Mouse (Mus musculus) adrenal gland, adult (tissue): ENCODE results near the gene 4930455H04Rik.

Source experiments
- DNase-seq, 2 experiments: peaks; one replicate each; pipeline ENCODE4 v3.0.0; 2022 to 2023; ENCODE audit warnings: low spot score in 1 of 2; ENCODE audit not compliant: inconsistent age in 2 of 2

The 4930455H04Rik gene

DNA sequence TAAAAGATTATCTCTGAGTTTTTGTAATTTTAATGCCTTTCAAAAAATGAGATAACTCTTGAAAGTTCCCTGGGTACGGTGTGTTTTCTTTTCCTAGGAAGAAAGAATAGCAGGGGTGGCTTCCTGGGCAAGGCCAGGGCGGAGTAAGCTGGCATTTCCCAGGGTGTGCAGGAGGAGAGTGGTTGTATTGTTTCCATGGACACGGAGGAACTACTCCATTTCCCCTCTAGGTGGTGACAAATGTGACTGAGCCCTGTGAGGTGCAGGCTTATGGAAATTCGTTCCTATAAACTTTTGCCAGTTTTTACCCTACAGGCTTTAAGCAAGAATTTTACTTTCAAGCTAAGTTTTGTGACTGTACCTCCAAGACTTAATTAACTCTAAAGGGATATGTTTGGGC lies 1.8 kb upstream of the 4930455H04Rik start:
- DNase-seq = peak; percentile 84 to 93

DNA sequence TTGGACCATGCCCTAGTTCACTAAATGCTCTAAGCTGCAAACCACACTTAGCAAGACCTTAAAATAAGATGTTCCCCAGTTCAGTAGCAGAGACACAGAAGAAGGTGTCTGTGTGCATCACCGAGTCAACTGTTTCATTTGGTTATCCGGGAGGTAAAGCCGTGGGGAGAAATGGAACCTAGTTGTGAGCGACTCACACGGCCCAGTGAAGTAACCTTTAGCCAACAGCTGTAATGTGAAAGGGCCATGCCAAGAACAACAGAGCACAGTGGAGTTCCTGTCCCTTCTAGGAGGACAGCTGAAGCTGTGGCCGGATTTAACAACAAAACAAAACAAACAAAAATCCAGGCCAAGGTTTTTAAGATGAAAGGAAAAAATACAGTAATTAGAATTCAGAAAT lies 1.3 kb upstream of the 4930455H04Rik start:
- peak; percentile 65 to 89 for DNase-seq

DNA sequence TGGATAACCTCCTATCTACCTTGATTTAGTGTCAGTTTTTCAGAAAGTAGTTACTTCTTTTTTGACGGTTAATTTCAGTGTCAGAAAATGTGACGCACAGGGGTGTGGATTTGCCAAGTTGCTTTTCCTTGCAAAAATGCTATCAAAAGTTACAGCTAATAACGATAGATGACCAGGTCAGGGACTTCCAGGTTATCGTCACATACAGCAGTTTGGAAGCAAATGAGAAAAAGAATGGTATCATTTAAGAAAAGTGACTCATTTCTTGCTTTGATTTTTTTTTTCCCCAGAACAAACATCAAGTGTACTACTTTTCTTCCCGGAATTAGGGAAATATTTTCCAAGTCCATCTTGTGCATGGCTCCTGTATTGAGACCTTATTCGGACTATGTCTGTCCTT lies 631 bp upstream of the 4930455H04Rik start:
- peak in 1 of 2 experiments; percentile 74 for DNase-seq

DNA sequence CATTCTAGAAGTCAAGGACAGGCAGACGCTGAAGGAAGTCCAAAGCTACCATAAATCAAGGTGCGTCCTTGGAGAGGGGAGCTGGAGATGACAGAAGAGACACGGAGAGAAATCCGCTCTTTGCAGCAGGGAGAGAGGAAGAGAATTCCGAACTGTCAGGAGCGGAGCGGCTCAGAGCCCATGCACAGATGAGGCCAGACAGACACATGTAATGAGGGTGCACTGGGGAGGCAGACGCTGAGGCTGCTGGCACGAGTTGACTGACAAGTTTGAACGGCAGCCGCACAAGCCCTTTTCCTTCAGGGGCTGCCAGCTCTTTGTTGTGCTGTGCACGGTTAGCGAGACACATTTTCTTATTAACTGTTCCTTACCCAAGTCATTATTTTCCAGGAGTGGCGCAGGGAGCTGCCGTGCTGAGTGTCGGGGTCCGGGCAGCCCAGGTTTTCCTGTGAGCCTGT lies 502 bp downstream of the 4930455H04Rik start, which contains the start of gene Palmd:
TSS of gene Palmd (minus strand) at position 448 of the 458 bp plus-strand sequence.
- peak; percentile 87 to 95 for DNase-seq

DNA sequence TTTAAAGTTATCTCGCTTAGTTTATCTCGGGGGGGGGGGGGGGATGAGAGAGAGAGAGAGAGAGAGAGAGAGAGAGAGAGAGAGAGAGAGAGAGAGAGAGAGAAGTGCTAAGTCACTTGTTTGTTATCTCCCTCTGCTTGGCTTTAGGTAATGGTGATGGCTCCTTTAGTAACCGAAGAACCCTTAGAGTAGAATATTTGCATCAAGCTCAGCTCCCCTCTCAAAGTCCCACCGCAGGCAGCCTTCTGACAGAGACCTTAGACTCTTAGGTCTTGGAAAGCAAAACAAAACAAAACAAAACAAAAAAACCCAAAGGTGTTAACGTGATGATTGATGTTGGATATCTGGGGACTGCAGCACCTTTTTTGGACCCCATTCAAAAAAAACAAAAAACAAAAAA lies 936 bp downstream of the 4930455H04Rik start:
- peak in 1 of 2 experiments; percentile 59 for DNase-seq

DNA sequence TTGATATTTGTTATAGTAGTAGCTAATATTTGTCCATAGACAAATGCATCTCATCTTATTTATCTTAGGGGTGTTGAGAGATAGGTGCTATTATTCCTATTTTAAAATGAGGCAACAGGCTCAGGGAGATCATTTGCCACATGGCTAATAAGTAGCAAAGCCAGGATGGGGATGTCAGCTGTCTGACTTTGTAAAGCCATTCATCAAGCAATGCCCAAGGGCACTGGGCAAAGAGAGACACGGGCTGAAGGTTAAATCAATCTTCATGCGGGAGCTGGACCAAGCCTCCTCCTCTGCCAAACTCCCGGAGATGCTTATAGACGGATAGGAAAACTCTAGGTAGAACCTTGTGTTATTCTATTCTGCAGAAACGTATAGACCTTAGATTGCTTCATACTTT lies 1.7 kb downstream of the 4930455H04Rik start:
- peak in 1 of 2 experiments; percentile 81 for DNase-seq

DNA sequence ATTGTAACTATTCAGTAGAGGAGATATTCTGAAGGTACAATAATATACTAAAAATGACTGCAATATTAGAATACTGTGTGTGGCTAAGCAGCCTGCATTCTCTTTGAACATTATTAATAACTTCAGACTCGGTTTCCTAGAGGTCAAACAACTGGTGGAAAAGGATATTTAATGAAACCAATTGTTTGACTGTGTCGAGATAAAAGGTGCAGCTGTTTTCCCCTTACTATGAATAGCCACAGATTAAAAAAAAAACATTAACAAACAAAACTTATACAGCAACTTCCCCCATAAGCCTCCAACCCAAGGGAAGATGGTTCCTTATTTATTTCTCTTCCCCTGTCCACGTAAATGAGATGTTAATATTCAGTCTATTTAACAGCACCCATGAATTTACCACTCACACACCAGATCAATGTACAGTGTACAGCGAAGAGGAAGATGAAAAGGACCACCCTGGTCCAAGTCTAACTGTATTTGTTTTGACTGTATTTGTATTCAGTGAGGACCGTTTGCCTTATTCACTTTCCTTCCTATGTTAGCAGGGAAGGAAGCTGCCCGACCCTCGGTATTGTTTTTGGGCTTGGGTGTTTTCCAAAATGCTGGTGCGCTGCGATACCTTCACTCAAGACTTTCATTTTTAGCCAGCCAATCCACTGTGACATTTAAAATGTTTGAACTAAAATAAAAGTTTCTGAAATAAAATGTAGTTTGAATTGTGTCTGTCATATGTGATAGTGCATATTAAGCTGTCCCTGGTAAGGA lies 13.9 kb downstream of the 4930455H04Rik start:
- no peak for DNase-seq

DNA sequence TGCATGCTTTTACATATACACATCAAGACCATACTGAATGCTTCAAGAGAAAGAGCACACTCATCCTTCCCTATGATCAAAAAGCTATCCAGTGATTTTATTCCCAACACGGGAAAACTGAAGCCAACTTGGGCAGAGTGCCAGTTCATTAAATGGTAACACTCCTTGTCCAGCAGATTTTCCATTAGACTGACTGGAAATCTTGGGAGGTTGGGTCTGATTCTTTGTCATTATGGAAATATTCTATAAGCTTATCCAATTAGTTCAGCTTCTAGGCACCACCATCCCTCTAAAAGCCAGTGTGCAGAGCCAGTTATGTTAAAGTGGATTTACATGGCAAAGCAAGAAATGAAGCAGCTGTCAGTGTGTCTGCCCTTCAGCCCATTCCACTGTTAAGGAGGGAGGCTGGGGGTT lies 17.0 kb downstream of the 4930455H04Rik start:
- DNase-seq = no peak

DNA sequence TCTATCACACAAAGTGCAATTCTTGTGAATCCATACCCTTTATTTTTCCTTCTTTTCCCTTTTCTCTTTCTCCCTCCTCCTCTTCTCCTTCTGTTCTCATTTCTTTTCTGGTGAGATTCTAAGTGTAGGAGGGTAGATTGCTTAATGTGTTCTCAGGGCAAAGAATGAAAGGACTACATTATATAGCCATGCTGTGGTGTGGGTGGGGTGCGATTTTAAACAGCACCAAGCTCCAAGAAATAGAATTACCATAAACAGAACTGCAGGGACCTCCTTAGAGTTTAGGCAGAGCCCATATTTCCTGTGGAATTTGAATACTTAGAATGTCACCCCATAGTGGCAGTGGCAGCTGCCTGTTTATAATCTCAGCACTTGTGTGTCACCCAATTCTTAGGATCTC lies 17.7 kb downstream of the 4930455H04Rik start:
- no peak for DNase-seq

DNA sequence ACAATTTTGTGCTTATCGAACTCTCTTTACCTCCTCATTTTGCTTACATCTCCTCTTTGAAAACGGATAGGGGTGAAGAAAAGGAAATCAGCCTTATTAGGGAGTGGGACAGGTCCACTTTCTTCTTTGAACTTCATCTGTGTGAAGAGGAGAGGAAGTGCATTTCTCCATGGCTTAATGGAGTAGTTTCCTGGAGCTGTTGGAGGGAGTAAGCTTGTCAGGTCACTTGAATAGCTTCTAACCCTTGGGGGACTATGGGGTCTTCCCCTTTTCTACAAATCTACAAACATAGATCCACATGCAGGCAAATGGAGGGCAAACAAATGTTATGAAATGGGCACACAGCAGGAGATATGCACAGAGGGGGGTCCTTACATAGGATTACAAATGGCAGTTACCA lies 18.4 kb downstream of the 4930455H04Rik start:
- DNase-seq = no peak

DNA sequence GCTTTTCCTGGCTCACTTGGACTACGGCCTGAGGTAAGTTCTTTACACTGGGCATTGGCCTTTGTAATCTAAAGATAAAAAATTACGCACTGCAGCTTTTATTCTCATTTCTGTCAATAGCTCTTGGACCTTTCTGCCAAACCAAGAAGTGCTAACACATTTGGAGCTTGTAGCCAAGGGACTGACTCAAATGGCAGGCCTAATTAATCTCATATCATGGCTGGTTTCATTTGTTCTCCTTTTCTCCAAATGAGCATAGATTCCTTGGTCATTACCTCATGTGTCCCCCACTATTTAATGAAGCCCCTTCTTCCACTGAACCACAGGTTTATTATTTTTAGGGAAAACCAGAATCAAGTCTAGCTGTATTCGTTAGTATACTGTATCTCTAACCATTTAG lies 20.2 kb downstream of the 4930455H04Rik start:
- no peak for DNase-seq

DNA sequence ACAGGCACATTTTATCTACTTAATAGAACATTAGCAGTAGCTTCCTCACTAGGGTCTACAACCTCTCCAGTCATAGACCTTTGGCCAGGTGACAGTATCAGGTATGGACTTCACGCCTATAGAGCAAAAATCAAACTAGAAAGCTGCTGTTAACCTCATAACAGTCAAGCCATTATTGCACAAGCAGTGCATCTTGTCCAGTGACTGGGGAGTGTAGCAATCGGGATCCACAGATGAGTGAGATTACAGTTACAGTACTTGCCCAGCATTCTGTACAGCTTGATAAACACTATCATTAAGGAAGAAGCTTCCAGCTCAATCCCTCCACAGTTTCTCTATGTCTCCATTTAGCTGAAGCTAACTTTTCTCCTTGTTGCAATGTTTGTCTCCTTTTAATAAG lies 23.1 kb downstream of the 4930455H04Rik start:
- DNase-seq = no peak

DNA sequence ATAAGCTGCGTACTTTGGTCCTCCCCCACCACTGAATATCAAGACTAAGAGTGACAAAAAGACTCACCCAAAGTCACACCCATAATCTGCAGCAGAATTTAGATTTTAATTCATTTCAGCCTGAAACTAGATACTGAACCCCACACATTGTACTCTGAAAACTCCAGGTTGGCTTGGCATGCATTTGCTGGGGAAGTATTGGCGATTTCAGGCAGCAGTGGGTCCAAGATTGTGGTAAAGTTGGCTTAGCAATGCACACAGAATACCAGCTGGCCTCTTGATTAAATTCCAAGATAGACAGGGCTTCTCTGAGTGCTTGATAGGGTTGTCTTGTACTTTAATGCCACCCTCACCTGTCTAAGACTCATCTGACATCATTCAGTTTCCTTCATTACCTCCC lies 24.9 kb downstream of the 4930455H04Rik start:
- no peak for DNase-seq

DNA sequence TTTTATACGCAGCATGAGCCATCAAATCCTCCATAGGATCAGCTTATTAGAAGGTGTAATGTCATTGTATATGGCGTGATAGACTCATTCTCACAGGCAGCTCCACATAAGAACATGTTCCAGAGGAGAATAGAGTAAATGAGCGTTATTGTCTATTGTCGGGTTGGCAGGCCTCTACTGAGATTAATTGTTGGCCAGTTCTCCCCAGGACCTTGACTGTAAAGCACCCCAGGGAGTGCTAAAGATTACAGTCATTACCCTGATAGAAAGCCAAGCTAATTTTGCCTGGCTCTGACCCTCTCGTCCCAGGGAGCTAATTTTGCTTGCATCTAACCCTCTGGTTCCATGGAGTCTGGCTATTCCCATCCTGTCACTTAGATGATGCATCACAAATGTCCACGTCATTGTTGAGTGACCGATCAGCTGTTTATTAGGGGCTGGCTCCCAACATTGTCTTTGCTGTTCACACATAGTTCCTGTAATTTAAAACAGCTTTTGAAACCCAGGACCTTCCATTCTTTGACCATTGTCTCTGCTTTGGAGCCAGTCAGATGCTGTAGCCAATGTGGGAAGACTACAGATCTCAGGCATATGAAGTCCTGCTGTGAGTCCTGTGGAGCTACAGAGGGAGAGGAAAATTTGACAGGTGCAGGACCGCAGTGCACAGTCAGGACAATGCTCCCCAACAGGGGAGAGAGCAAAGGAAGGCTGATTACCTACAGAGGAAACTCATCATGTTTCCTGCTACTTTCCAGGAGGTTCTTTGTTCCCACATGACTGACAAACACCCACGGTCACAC lies 33.8 kb downstream of the 4930455H04Rik start:
- peak in 1 of 2 experiments; percentile 26 for DNase-seq

DNA sequence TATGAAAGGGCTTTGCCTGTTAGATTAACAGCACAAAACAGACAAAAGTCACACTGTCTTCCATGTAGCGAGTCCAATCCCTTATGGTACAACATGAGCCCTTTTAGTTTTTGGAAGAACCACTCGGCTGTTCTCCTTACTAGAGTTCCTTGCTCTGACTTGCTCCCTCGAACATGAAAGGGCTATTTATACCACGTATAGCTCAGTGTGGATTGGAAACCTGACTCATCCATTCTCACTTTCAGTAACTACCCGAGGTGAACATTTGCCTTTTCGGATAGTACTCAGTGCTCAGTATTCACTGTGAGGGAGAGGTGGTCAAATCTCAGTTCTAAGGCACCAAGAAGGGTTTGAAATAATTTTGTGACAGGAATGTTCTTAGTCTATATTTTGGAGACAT lies 35.3 kb downstream of the 4930455H04Rik start:
- no peak for DNase-seq

DNA sequence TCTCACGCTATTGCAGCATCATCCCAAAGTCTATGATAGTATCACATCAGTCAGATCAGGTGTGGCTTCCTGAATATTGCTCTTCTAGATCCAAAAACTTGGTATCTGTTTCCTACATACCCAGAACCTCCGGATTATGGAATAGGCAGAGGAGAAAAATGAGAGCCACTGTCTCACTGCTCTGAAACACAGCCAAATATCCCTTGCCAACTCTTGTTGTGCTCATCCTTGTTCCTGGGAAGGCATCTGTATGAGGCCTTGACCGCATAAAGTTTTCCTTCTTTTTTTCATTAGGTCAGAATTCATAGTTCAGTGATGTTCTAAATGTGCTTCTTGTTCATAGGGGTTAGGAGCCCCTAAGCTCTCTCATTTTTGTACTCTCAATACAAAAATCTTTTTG lies 38.6 kb downstream of the 4930455H04Rik start:
- DNase-seq = peak; percentile 36 to 70

DNA sequence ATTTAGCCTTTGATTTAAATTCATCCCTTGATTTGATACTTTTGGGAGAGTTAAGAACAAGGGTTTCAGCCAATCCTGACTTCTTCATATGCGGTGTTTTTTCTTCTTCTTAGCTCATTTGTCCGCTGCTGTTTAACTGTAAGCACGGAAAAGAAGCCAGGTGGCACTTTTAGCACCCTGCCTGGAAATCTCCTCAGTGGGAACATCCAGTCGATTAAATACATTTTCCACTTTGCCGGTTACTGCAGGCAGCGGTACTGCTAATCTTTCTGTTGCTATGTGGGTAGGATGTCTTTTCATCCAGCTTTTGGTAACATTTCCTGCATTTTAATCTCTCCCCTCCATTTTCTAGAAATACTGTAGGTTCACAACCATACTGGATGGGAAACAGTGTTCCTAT lies 39.3 kb downstream of the 4930455H04Rik start:
- DNase-seq = no peak

DNA sequence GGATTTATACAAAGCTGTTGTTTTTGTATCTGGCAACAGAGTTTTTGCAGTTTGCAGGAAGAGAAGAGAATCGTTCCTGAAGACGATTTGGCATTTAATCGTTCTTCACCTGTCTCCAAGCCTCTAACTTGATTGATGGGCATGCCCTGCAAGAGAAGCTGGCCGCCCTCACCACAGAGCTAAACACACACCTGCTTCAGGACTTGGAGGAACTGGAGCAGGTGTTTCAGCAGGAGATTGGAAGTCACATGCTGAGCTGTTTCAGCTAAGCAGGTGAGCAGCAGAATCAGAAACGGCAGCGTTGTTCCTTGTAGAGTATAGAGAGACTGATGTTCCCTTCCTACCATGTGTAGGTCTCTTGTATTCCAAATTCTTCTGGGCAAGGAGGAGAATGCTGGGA lies 42.1 kb downstream of the 4930455H04Rik start:
- DNase-seq = no peak

DNA sequence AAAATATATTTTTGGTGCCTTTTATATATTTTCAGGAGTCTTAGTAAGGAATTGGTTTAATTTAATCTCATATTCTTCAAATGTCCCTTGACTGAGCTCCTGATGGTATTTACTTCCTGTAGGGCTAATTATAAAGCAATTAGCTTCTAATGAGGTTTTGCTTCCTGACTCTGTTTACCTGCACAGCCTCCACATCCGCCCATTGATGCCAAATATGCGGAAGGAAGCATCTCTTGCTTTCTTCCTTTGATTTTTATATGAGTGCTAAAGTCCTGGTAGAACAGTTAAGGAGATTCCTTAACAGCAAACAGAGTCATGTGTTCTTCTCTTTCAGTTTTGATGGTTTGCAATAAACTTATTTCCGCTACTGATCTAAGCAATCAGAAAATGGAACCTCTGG lies 52.3 kb downstream of the 4930455H04Rik start:
- DNase-seq = no peak

DNA sequence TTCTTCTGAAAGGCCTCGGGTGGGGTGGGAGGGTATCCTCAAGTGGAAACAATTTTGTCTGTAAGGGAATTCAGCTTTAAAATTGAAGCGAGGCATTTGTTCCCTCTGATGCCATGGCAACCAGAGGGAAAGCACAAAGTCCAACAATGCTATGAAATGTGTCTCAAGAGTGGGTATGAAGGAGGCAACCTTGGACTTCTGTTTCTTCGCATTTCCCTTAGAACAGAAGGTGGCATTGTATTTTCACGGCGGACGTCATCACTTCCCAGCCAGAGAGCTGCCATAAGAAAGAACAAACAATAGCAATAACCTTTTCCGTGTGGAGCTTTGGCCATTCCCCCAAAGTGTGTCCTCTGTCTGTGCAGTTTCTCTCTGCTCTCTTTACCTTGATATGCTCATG lies 53.8 kb downstream of the 4930455H04Rik start:
- DNase-seq = no peak

DNA sequence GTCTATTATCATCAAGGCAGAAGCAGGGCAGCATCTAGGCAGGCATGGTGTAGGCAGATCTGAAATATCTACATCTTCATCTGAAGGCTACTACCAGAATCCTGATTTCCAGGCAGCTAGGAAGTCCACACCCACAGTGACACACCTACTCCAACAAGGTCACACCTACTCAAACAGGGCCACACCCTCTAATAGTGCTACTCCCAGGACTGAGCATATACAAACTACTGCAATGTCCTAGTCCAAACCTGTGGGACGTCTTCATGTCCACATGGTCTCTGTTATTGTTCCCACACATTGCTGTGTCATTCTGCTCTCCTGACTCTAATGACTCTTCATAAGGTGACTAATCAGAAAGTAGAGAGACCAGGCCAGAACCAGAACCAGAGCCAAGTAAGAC lies 56.0 kb downstream of the 4930455H04Rik start:
- DNase-seq = no peak

DNA sequence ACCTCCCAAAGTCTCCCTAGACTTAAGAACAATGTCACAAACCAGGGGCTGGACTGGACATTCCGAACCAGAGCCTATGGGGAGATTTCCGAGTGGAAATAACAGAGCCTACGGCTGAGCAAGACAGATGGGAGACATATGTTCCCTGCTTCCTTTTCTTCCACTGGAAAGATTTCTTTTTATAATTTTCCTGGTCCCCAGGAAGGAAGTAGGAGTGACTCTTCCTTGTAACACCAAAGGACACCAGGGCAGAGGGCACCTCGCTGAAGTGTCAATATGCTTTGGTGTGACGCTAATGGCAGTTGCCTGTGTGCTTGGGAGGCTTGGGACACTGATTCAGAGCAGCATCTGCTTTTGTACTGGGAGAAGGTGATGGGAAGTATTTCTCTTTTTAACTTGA lies 56.5 kb downstream of the 4930455H04Rik start:
- DNase-seq = peak in 1 of 2 experiments; percentile 42
